Mouse (Mus musculus) left cerebral cortex, adult 9 months (tissue): ENCODE data around the gene Auts2.
A peak's percentile ranks its signal among the peaks of the same experiment; 100 is the strongest.

ENCODE experiments used
- DNase-seq, 2 experiments: peaks; one replicate each; pipeline ENCODE4 v3.0.0; 2022; ENCODE audit warnings: low spot score in 2 of 2

The Auts2 gene

GRCm38 (mm10) chr5:131750330-131750729 is 792.8 kb downstream of the Auts2 start:
- DNase-seq, result no peak

- DNase-seq, result no peak
Measured at GRCm38 (mm10) chr5:131749211-131749610, 793.9 kb downstream of the Auts2 start.

GRCm38 (mm10) chr5:131743069-131743468 is 800.1 kb downstream of the Auts2 start:
- no peak for DNase-seq

- DNase-seq, result no peak
Measured at GRCm38 (mm10) chr5:131737476-131737875, 805.7 kb downstream of the Auts2 start.

- no peak for DNase-seq
Measured at GRCm38 (mm10) chr5:131733324-131733660, 809.9 kb downstream of the Auts2 start.

GRCm38 (mm10) chr5:131732631-131733323 is 810.4 kb downstream of the Auts2 start:
- DNase-seq, result no peak

GRCm38 (mm10) chr5:131729456-131729855 is 813.7 kb downstream of the Auts2 start:
- DNase-seq, result no peak

GRCm38 (mm10) chr5:131727909-131728308 is 815.2 kb downstream of the Auts2 start:
- no peak for DNase-seq

- no peak for DNase-seq
Measured at GRCm38 (mm10) chr5:131724508-131724907, 818.6 kb downstream of the Auts2 start.

GRCm38 (mm10) chr5:131722791-131723190 is 820.4 kb downstream of the Auts2 start:
- DNase-seq, result no peak

- DNase-seq, result no peak
Measured at GRCm38 (mm10) chr5:131722361-131722760, 820.8 kb downstream of the Auts2 start.

GRCm38 (mm10) chr5:131718013-131718412 is 825.1 kb downstream of the Auts2 start:
- no peak for DNase-seq

- DNase-seq, result peak in 1 of 2 experiments; percentile 26
Measured at GRCm38 (mm10) chr5:131717359-131717965, 825.7 kb downstream of the Auts2 start.

- DNase-seq, result no peak
Measured at GRCm38 (mm10) chr5:131714979-131715378, 828.2 kb downstream of the Auts2 start.

- no peak for DNase-seq
Measured at GRCm38 (mm10) chr5:131712441-131712840, 830.7 kb downstream of the Auts2 start.

GRCm38 (mm10) chr5:131711474-131712129 is 831.5 kb downstream of the Auts2 start:
- no peak for DNase-seq

- no peak for DNase-seq
Measured at GRCm38 (mm10) chr5:131710735-131711473, 832.2 kb downstream of the Auts2 start.

- peak in 1 of 2 experiments; percentile 55 for DNase-seq
Measured at GRCm38 (mm10) chr5:131707471-131707870, 835.7 kb downstream of the Auts2 start.

- DNase-seq, result no peak
Measured at GRCm38 (mm10) chr5:131703729-131704128, 839.4 kb downstream of the Auts2 start.

- DNase-seq, result no peak
Measured at GRCm38 (mm10) chr5:131702840-131703392, 840.2 kb downstream of the Auts2 start.

- no peak for DNase-seq
Measured at GRCm38 (mm10) chr5:131698900-131699299, 844.2 kb downstream of the Auts2 start.

- DNase-seq, result no peak
Measured at GRCm38 (mm10) chr5:131690781-131691180, 852.4 kb downstream of the Auts2 start.
